Mouse (Mus musculus) C2C12 (cell line): ENCODE measurements at regions not wholly inside any gene's neighbourhood (a gene's known extent, or its start where the extent isn't known, plus 50 kb on each side); places are given as distances from the start of the nearest gene placed in this dataset.

ENCODE experiments used
- CTCF ChIP-seq: IDR thresholded peaks from one replicate; pipeline ENCODE4 v1.5.1; 2011; ENCODE audit not compliant: control insufficient read depth, insufficient read depth, insufficient read length
- MYOG ChIP-seq: IDR thresholded peaks from one replicate; pipeline ENCODE4 v1.6.1; 2011; ENCODE audit not compliant: control insufficient read depth, insufficient read length; ENCODE audit errors: extremely low read depth

DNA sequence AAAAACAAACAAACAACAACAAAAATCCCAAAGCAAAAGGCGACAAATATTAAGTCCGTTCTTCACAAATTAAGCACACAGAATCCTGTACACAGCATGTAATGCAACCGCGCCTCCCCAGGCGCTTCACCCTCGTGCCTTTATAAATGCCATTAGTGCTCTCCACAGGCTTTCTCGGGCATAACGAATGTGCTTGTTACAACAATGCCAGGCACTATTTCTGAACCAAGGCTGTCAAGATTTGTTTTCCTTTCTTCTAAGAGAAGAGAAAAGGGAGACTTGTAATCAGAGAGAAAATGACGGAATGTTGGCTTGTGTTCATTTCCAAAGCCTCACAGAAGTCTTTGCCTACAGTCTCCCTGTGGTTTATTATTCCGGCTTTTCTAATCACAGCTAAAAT lies 93.1 kb upstream of the Ogfrl1 start:
- TF ChIP-seq CTCF (no peak), MYOG (no peak)
